Mouse (Mus musculus): ENCODE measurements around the gene Rftn1. TPM values are rescaled to one million over a fixed set of nuclear protein-coding genes. Genes with fewer than 3 reads are reported as not detected.
A peak's percentile ranks its signal among the peaks of the same experiment; 100 is the strongest.
"Not testable (repeated sequence)": the region's sequence is repeated elsewhere in the genome, so short reads cannot be mapped to it uniquely, and the experiment has no call there.

Gene Rftn1
- total RNA-seq, 2 experiments from 2014 or later = 7.3 to 9.2 TPM

- no peak for DNase-seq (ENCODE audit: low spot score in 2 of 2)
- intact Hi-C loops (cut with DNase I) = no loop called here
Observed at GRCm38 (mm10) chr17:50143354-50143753, 47.1 kb downstream of the Rftn1 start.

- intact Hi-C loops (cut with DNase I) = no loop called here
Observed at GRCm38 (mm10) chr17:50142553-50142952, 47.9 kb downstream of the Rftn1 start.

GRCm38 (mm10) chr17:50142151-50142550 lies 48.3 kb downstream of the Rftn1 start:
- intact Hi-C loops (cut with DNase I) = no loop called here
- DNase-seq (ENCODE audit: low spot score in 2 of 2) = no peak

More at GRCm38 (mm10) chr17:50142553-50142952, 47.9 kb downstream of the Rftn1 start:
- DNase-seq (ENCODE audit: low spot score in 2 of 2) = no peak

GRCm38 (mm10) chr17:50136060-50136459 lies 54.4 kb downstream of the Rftn1 start:
- intact Hi-C loops (cut with DNase I) = no loop called here
- DNase-seq (ENCODE audit: low spot score in 2 of 2) = no peak

GRCm38 (mm10) chr17:50135466-50135865 lies 55.0 kb downstream of the Rftn1 start:
- intact Hi-C loops (cut with DNase I) = no loop called here

GRCm38 (mm10) chr17:50131698-50132097 lies 58.8 kb downstream of the Rftn1 start:
- DNase-seq (ENCODE audit: low spot score in 2 of 2) = no peak
- intact Hi-C loops (cut with DNase I) = no loop called here

More at GRCm38 (mm10) chr17:50135466-50135865, 55.0 kb downstream of the Rftn1 start:
- no peak for DNase-seq (ENCODE audit: low spot score in 2 of 2)

GRCm38 (mm10) chr17:50130421-50130820 lies 60.1 kb downstream of the Rftn1 start:
- DNase-seq (ENCODE audit: low spot score in 2 of 2) = no peak
- intact Hi-C loops (cut with DNase I) = no loop called here

GRCm38 (mm10) chr17:50128392-50128791 lies 62.1 kb downstream of the Rftn1 start:
- no peak for DNase-seq (ENCODE audit: low spot score in 2 of 2)
- intact Hi-C loops (cut with DNase I) = no loop called here

GRCm38 (mm10) chr17:50127045-50127813 lies 63.2 kb downstream of the Rftn1 start:
- intact Hi-C loops (cut with DNase I) = no loop called here
- no peak for DNase-seq (ENCODE audit: low spot score in 2 of 2)

GRCm38 (mm10) chr17:50126545-50126944 lies 63.9 kb downstream of the Rftn1 start:
- intact Hi-C loops (cut with DNase I) = no loop called here
- DNase-seq (ENCODE audit: low spot score in 2 of 2) = no peak

GRCm38 (mm10) chr17:50125900-50126299 lies 64.6 kb downstream of the Rftn1 start:
- intact Hi-C loops (cut with DNase I) = no loop called here
- DNase-seq (ENCODE audit: low spot score in 2 of 2) = peak in 1 of 2 experiments; percentile 33

GRCm38 (mm10) chr17:50125245-50125798 lies 65.2 kb downstream of the Rftn1 start:
- intact Hi-C loops (cut with DNase I) = no loop called here
- DNase-seq (ENCODE audit: low spot score in 2 of 2) = no peak

GRCm38 (mm10) chr17:50124708-50125107 lies 65.8 kb downstream of the Rftn1 start:
- no peak for DNase-seq (ENCODE audit: low spot score in 2 of 2)
- intact Hi-C loops (cut with DNase I) = no loop called here

GRCm38 (mm10) chr17:50122555-50122954 lies 67.9 kb downstream of the Rftn1 start:
- intact Hi-C loops (cut with DNase I) = no loop called here
- no peak for DNase-seq (ENCODE audit: low spot score in 2 of 2)

- intact Hi-C loops (cut with DNase I) = no loop called here
- DNase-seq (ENCODE audit: low spot score in 2 of 2) = no peak
Observed at GRCm38 (mm10) chr17:50120098-50120497, 70.4 kb downstream of the Rftn1 start.

- DNase-seq (ENCODE audit: low spot score in 2 of 2) = no peak
- intact Hi-C loops (cut with DNase I) = no loop called here
Observed at GRCm38 (mm10) chr17:50117461-50117860, 73.0 kb downstream of the Rftn1 start.

- no peak for DNase-seq (ENCODE audit: low spot score in 2 of 2)
- intact Hi-C loops (cut with DNase I) = no loop called here
Observed at GRCm38 (mm10) chr17:50116980-50117379, 73.5 kb downstream of the Rftn1 start.

- DNase-seq (ENCODE audit: low spot score in 2 of 2); intact Hi-C loops (cut with DNase I): not testable (repeated sequence)
Observed at GRCm38 (mm10) chr17:50116401-50116800, 74.1 kb downstream of the Rftn1 start.

GRCm38 (mm10) chr17:50115716-50116115 lies 74.8 kb downstream of the Rftn1 start:
- intact Hi-C loops (cut with DNase I); DNase-seq (ENCODE audit: low spot score in 2 of 2): not testable (repeated sequence)

- intact Hi-C loops (cut with DNase I) = no loop called here
- DNase-seq (ENCODE audit: low spot score in 2 of 2) = no peak
Observed at GRCm38 (mm10) chr17:50114659-50115058, 75.8 kb downstream of the Rftn1 start.
